Comparison of ENCODE assay signal across 26 mouse cellular contexts in genomic region chr1:151713622-151714021, GRCm38 (mm10).
"Had no signal": no experiment of that assay in that cellular context is flagged by ENCODE, and none has a peak within 500 bp of the region (broad histone marks: within the 10 kb centered on the region; RNA-seq: fewer than 3 reads in every experiment).

No protein-coding gene starts in this region.

- H3K9me3 ChIP-seq: heart, embryonic 13.5 days; heart, embryonic 15.5 days; hindbrain, embryonic 10.5 days; hindbrain, embryonic 12.5 days; intestine, embryonic 15.5 days; limb, embryonic 10.5 days; limb, embryonic 12.5 days had no signal

- ATAC-seq: forebrain, postnatal 0 days; hindbrain, embryonic 16.5 days; inflammation-experienced regulatory T-cells, adult 6 months; intestine, embryonic 15.5 days; intestine, postnatal 0 days had no signal

- H3K27ac ChIP-seq: heart, adult 2 months; heart, embryonic 13.5 days; heart, embryonic 15.5 days; hindbrain, embryonic 10.5 days; hindbrain, embryonic 12.5 days; hindbrain, embryonic 14.5 days; intestine, embryonic 15.5 days; layer of hippocampus, adult 2 months; left cerebral cortex, adult 2 months; limb, embryonic 10.5 days; limb, embryonic 12.5 days had no signal

- H3K9ac ChIP-seq: forebrain, postnatal 0 days; heart, embryonic 13.5 days; heart, embryonic 15.5 days; hindbrain, embryonic 12.5 days; hindbrain, embryonic 14.5 days; intestine, embryonic 15.5 days; limb, embryonic 12.5 days had no signal

- H3K36me3 ChIP-seq: heart, embryonic 13.5 days; heart, embryonic 15.5 days; hindbrain, embryonic 10.5 days; hindbrain, embryonic 12.5 days; intestine, embryonic 15.5 days; limb, embryonic 10.5 days; limb, embryonic 12.5 days had no signal

- H3K27me3 ChIP-seq: heart, embryonic 13.5 days; heart, embryonic 15.5 days; hindbrain, embryonic 12.5 days; intestine, embryonic 15.5 days; limb, embryonic 12.5 days had no signal

- H3K4me3 ChIP-seq: heart, adult 2 months; heart, embryonic 13.5 days; heart, embryonic 15.5 days; hindbrain, embryonic 10.5 days; hindbrain, embryonic 12.5 days; intestine, embryonic 15.5 days; layer of hippocampus, adult 2 months; left cerebral cortex, adult 2 months; limb, embryonic 10.5 days; limb, embryonic 12.5 days had no signal

- H3K4me2 ChIP-seq: heart, embryonic 11.5 days; heart, embryonic 13.5 days; heart, embryonic 15.5 days; hindbrain, embryonic 12.5 days; hindbrain, embryonic 14.5 days; intestine, embryonic 15.5 days; limb, embryonic 12.5 days had no signal

- DNase-seq: forebrain, postnatal 0 days; gastrocnemius, postnatal 14 days; gastrocnemius, postnatal 36 days; heart, adult 11 months; heart, adult 2 months; heart, postnatal 14 days; heart, postnatal 4 days; kidney, adult 18-20 months; kidney, adult 8-10 months; kidney, postnatal 10 days; kidney, postnatal 25 days; kidney, postnatal 4 days had no signal
